Mouse (Mus musculus) spleen, postnatal 4 days (tissue): ENCODE measurements around the gene Afmid.

Experiments
- DNase-seq, 2 experiments: peaks; one replicate each; pipeline ENCODE4 v3.0.0; 2022; ENCODE audit warnings: low spot score in 2 of 2

The Afmid gene

DNA sequence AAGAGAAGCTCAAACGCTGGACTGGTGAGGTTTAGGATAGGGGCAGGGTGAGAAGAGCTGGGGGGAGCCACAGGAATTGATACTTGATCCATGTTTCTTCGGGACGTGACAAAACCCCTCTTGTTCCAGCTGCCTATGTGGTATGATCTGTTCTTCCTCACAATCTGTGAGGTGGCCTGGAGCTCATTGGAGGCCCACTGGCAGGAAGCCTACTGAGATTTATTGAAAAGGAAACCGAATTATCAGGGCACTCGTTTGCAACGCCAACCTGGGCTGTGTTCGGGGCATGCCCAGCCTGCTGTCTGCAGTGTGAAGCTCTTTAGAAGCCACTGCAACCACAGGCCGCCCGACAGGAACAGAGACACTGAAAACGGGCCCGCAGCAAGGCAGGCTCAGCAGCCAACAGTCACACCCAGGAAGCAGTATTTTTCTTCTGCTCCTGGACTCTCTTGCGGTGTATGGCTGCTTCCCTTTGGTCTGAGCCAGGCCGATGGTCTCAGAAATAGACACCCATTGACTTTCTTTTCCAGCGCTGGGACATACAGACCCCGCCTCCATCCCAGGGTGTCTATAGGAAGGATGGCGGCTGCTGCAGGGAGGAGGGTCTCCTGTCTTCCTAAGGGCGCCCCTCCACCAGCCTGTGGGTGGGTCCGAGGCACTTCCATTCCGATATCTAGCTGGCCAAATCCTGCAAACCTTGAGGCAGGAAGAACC, 22.7 kb downstream of the Afmid start:
- peak; percentile 53 to 80 for DNase-seq

DNA sequence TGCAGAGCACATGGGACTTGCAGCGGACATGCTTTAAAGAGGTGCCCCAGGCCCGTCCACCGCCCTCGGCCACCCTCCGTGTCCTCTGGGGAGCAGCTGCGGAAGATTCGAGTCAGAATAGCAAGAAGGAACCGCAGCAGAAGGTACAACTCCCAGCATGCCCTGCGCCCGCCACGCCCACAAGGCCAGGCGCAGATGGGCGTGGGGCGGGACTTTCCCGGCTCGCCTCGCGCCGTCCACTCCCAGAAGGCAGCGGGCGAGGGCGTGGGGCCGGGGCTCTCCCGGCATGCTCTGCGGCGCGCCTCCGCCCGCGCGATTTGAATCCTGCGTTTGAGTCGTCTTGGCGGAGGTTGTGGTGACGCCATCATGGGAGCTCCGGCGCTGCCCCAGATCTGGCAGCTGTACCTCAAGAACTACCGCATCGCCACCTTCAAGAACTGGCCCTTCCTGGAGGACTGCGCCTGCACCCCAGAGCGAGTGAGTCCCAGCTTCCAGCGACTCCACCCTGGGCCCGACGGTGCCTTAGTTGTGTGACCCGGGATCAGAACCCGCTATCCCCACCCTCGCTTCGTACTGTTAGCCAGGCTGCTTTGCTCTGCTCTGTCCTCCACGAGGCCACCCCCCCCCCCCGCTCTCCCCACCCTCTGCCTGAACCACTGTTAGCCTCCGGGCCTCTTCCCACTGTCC, 23.4 kb downstream of the Afmid start, which contains the start of gene Birc5:
Gene Birc5, plus strand, starts transcription at position 267 of the 687 bp plus-strand sequence.
- peak; percentile 98 to 99 for DNase-seq

DNA sequence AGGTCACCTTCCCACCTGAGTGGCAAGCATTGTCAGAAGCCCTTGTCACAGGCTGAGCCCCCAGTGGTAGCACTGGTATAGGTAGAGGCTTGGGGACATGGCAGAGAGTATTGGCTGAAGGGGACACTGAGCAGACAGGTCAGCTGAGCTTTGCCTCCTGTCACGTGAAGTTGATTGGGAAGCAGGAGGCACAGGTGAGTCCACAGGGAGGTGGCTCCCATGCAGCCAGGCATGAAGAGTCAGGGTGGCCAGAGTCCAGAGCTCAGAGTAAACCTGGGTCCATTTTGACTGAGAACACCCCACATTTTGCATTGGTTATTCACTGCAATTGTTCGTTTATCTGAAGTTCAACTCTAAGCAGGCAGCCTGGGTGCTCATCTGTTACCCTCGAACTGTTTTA, 27.2 kb downstream of the Afmid start:
- no peak for DNase-seq

DNA sequence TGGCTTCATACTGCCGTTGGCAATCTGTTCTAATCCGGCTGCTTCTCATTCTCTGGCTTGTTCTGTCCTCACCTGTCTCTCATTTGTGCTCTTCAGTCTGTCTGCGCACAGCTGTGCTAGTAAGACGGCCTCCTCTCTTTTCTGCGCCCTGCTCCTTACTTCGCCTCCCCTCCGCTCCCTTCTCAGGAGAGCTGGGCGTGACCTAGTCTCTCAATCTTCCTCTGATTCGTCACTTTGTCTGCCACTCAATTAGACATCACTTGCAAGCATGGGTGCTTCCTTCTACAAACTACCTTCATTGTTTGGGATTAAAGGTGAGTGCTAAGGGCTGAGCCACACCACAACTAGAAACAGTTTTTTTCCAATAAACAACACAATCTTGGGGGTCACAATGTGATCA, 28.5 kb downstream of the Afmid start:
- DNase-seq = no peak

DNA sequence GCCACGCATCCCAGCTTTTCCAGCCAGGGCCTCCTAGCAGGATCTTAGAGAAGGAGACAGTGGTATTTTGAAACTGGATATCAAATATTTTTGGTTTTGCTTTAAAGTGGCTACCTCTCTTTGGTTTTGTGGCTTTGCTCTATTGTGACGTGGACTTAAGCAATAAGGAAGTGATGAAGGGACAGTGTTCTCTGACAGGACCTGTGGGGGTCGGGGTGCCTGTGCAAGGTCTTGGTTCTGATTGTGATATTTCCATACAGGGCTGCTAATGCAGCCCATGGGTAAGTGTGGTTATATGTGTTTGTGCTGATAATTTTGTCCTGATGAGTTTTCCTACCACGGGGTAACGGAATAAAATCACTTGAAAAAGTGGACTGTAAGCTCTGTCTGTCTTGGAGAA, 29.6 kb downstream of the Afmid start:
- no peak for DNase-seq

DNA sequence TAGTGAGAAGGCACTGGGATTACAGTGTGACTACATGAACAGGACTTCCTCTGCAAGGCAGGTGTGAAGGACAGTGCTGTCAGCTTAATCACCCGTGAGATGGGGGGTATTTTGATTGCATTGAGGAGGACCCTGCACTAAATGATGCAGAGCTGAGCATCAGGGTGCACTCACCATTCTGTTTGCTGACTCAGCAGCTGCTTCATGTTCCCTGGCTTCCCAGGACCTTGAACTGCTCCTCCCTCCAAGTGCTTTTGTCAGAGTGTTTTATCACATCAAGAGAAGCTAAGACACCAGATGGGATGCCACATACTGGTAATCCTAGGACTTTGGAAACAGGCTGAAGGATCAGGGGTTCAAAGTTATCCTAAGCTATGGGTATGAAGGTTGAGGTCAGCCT, 30.3 kb downstream of the Afmid start:
- DNase-seq = no peak

DNA sequence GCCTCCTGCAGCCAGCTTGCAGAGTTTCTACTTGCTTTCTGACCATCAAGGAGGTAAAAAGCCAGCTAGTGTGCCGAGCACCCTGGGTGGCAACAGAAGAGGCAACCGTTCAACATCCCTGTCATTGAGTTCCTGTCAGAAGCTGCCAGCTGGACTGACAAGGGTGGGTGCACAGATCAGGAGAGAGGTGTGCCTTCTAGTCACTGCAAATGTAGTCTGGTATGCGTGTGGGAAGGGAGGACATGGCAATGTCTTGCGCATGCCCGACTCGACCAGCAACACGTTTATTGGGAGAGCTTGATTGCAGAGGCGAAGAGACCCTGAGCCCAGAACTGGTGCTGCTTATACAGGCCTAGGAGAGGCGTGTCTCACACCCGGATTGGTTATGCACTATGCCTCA, 31.7 kb downstream of the Afmid start:
- no peak for DNase-seq

DNA sequence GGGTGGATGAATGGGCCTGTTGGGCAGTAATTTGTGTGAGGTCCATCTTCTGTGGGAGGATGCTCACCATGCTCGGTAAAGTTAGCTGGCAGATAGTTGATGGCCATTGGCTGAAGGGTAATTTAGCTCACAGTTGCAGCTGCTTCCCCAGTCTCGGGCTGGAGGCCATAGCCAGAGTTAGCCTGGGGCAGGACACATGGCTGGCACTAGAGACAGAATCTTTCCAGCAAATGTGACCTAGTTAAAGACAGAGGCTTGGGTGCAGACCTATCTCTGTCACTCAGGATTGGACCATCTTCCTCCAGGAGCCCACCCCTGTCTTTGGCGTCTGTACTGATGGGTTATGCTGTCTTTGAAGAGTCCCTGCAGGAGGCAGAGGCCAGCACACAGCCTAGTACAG, 32.7 kb downstream of the Afmid start:
- no peak for DNase-seq

DNA sequence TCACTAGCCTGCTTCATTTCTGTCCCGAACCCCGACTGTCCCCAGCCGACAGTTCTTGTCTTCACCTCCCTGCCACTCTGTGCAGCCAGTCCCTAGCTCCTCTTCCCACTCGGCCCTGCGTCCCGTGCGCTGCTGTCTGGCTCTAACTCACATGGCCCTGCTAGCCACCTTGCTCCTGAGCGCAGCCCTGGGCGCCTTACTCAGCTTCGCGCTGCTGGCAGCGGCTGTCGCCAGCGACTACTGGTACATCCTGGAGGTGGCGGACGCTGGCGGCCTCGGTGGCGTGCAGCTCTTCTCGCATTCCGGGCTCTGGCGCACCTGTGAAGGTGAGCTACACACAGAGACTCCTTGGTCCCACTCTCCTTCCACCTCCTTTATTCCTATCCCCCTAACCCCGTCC, 34.9 kb downstream of the Afmid start, which contains the start of gene Tmem235:
Gene Tmem235, plus strand, starts transcription at position 152 of the 400 bp plus-strand sequence.
- DNase-seq = no peak

DNA sequence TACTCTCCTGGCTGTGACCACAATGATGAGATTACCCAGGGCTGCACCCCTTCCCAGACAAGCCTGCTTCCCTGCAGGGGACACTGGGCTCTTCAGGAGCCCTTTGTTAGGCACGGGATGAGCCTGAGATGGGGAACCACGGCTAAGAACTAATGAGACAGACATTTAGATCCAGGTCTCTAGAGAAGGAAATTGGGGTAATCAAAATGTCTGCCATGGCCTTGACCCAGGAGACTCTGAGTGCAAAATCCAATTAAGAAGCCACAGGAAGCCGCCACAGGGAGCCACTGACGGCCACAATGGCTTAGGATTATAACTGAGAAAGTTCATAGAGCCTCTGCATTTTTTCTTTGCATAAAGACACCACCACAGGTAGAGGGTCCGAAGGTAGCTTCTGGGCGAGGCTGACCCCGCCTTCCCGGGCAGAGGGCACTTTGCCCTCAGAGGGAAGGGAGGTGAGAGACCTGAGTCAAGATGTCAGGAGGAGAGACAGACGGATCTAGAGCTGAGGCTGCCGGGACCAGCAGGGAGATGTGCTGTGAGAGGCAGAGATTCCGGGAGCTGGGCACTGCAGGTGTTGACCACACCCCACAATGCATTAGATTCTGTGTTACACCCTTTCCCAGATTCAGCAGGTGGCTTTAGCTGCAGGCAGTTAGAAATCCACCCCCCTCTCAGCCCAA, 37.6 kb downstream of the Afmid start:
- no peak for DNase-seq

DNA sequence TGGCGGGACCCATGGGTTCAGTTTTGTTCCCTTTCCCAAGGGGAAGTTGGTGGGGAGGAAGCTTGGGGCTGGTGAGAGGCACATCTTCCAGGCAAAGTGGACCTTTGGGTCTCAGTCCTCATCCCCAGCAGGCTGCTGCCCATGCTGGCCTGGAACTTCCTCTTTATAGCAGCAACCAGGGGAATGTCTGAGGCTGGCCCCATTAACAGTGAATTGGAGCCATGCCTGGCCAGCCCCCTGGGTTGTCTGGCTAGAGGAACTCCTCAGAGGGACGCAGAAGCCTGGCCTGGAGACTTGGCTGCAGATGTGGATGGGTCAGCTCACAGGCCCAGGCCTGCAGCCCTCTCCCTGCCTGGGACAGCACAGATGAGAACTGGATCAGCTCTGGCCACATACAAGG, 39.1 kb downstream of the Afmid start:
- DNase-seq = no peak

DNA sequence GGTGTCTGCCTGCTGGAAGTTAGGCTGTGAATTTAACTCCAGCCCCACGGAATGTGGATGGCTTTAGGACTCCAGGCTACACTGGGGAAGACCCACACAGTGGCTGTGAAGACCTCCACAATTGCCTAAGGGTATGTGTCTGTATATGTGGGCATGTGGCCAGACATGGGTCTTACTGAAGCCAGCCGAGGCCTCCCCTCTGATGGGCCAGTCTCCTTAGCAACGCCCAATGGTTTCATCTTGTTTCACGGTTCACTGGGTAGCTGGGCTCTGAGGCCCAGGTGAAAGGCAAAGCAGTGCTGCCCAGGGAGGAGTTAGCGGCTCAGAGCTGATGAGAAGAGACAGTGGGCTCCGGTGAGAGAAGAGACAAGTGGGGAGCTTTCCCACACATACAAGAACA, 40.3 kb downstream of the Afmid start:
- DNase-seq = no peak

DNA sequence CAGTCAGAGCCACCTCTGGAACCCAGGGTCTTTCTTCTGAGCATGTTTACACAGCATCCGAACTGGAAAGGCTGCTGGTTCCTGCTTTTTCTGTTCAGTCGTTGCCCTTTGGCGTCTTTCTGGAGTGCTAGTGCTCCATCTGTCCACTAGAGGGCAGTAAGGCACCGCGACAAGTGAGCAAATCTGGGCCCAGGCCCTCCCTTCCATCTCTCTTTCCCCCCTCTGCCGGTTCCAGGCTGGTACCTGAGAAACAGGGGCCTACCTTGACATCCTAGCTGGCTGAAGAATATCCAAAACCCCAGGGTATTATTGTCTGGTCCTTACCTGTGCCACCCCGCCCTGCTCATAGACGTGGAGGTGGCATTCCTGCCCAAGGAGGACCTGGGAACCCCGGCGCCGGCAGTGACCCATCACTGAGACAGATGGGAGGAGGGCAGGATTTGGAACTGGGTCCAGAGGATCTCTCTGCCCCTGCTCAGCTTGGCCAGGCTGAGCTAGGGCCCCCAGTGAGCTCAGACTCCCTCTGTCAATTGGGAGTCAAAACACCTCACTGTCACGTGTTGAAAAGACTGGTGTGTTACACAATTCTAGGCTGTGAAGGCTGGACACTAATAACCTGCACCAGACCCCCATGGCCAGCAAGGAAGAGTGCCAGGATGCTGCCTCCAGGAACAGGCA, 45.1 kb downstream of the Afmid start:
- DNase-seq = peak; percentile 71 to 84

DNA sequence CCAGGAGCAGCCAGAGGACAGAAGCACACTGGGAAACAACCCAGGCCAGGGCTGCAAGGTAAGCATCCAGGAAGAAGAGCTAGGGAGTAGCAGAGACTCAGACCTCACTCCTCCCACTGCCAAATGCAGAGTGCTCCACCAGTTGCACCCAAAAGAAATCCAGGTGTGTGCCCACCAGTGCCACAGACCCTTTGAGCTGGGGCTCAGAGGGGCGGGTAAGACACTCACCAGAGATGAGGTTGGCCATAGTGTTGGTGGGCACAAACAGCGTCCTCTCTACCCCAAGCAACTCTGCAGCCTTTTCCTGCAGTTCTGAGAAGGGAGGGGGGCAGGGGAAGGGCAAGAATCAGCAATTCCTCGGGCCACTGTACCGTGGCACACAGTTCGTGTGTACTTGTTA, 45.7 kb downstream of the Afmid start:
- DNase-seq = no peak

DNA sequence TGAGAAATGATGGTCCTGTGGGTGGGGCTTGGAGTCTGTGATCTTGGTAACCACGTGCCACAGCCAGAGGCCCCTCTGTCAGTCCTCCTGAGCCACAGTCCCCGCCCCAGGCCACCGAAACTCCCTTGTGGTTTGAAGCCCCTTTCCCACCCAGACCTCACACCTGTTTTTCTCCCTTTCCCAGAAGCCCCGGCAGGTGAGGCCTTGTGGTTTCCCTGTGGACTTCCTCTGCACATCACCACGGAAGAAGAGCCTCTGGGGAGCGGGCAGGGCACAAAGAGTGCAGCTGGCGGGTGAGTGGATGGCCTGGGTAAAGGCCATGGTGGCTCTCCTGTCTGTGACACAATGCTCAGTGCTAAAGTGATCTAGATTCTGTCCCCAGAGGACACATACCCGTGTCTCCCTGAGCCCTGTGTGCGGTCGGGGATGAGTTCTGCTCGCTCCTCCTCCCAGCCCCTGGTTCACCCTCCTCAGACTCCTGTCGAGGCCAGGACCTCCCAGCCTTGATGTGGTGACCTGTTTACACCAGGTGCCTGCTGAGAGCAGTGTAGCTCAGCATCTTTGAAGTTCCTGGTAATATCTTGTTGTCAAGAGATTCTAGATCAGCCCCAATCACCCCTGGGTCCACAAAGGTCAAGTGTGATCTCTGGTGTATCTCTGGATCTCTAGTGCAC, 46.3 kb downstream of the Afmid start:
- DNase-seq = peak; percentile 57 to 78

DNA sequence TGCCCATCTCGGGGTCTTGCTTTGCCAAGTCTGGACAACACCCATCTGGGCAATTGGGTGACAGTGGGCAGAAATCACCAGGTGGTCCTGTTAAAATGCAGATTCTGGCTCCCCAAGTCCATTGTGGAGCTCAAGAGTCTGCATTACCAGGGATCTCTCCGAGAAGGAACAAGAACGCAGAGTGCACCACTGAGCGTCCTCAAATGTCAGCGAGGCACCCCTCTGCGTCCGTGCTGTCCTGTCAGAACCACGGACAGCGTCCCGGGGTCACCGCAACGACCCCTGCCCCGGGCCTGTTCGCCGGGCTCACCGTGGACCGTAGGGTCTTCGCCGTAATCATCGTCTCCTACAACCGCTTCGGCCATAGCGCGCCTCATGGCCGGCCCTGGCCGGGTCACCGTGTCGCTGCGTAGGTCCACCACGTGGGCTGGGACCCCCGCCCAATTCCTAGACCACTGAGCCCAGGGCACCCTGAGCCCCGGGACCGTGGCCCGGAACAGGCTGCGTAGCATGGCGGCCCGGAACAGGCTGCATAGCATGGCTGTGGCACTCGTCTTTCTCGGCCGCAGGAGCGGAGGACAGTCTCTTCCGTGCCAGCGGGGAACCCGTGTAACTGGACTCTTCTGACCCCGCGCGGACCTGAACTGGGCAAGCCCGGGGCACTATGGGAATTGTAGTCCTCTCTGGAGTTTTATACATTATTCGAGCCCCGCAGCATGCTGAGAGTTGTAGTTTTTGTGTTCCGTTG, 47.3 kb downstream of the Afmid start, which contains the start of gene Tha1:
Gene Tha1, minus strand, starts transcription at position 621 of the 748 bp plus-strand sequence.
- DNase-seq = peak; percentile 45 to 79

DNA sequence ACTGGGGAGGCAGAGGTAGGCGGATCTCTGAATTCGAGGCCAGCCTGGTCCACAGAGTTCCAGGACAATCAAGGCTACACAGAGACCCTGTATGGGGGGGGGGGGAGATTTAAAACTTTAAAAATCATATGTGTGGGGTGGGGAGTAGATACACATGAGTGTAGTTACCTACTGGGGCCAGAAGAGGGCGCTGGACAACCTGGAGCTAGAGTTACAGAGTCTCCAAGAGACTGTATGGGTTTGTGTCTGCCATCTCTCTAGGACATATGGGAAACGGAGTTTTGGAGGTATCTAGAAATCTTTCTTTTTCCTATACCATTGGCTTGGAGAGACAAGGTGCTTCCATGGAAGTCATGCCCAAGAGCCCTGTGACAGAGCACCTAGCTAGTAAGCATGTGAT, 48.7 kb downstream of the Afmid start:
- DNase-seq = no peak

DNA sequence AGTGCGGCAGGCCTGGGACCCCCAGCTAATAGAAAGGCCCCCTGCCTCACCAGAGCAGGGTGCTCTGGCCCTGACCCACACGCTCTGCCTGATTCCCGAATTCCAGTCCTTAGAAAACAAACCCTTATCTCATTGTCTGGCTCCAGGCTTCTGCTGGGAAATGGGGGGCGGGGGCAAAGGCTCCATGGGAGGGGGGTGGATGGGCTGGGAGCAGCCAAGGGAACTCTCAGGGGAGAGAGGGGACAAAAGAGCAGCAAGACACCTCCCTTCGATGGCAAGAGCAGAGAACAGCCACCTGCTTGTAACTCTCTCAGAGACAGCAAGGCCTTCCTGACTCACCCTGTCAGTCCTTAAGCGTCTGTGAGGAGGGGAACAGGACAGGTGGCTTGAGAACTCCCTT, 50.0 kb downstream of the Afmid start:
- DNase-seq = no peak

DNA sequence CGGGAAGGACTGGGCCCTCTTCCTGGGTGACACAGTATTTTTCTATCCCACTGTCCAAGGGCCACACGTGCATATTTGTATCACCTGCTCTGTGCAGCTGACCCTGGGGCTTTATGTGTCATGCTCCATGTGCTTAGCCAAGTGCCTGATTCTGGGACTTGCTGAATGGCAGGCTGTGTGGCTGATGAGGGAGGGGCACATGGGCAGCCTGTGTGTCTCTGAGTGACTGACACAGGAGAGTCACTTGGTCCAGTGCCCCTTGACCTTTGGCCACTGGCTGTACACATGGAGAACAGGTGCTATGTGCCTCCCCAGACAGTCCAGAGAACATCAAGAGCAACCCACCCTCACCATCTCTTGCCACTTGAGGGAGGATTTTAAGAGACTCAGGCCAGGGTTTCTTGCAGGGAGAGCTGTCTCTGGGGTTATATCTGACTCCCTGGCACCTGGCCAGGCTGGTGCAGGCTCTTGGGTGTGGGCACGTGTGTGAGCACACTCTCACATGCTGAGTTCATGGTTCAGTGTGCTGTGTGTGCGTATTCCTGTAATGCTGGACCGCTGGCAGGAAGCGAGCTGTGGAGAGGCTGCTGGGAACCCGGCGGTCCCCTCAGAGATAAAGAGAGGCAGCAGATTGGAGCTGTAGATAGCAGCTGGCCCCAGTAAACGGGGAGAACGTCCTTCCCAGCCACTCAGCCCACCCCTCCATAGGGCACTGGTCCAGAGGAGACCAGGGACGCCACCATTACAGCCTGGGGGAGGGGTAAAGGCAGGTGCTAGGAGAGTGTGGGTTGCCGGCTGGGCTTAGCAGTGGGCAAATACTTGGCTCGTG, 52.4 kb downstream of the Afmid start:
- DNase-seq = peak; percentile 53 to 73

DNA sequence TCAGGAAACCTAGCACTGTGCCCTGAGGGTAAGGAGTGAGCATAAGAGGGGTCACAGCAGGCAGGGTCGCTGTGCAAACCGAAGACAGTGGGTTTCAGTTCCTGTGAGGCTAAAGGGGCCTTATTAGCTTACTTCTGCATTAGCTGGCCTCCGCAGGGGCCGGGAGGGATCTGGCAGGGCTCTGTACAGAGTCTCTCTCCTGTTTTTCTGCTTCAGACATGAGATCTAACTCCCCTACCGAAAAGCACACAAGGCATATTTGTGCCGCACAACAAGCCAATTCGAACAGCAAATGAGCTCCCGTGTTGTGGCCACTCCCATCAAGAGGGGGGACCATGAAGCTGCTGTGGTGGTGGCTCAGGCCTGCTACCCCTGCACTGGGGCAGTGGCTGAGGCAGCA, 53.2 kb downstream of the Afmid start:
- no peak for DNase-seq
